Mouse (Mus musculus) embryonic facial prominence, embryonic 14.5 days (tissue): ENCODE results near the gene Pea15a. TPM values are rescaled to one million over a fixed set of nuclear protein-coding genes. Genes with fewer than 3 reads are reported as not detected.

Source experiments
- ATAC-seq: fragments of 200-750 bp; cut with Nextera tagmentation; 2 replicates; pipeline ENCODE4 v1.8.0; 2017; ENCODE audit warnings: low read depth, moderate number of reproducible peaks, moderate TSS enrichment
- DNase-seq: peaks from one replicate; pipeline ENCODE4 v3.0.0-alpha.2; 2015; ENCODE audit warnings: low spot score
- H3K27ac ChIP-seq: fragments of 300-500 bp; sonication (generic); replicated peaks from 2 replicates; pipeline ENCODE4 v1.5.1; 2014; ENCODE audit warnings: low read depth, mild to moderate bottlenecking, low read length, moderate library complexity
- H3K27me3 ChIP-seq: fragments of 300-500 bp; sonication (generic); replicated peaks from 2 replicates; pipeline ENCODE4 v1.6.1; 2014; ENCODE audit warnings: low read length; ENCODE audit not compliant: control insufficient read depth, insufficient read depth
- H3K36me3 ChIP-seq: fragments of 300-500 bp; sonication (generic); 2 replicates; pipeline ENCODE4 v1.6.1; 2014; ENCODE audit warnings: low read length, mixed read lengths; ENCODE audit not compliant: control insufficient read depth, insufficient read depth
- H3K4me1 ChIP-seq: fragments of 300-500 bp; sonication (generic); 2 replicates; pipeline ENCODE4 v1.6.1; 2014; ENCODE audit warnings: antibody characterized with exemption, low read length; ENCODE audit not compliant: control insufficient read depth, insufficient read depth
- H3K4me2 ChIP-seq: fragments of 300-500 bp; sonication (generic); 2 replicates; pipeline ENCODE4 v1.6.1; 2014; ENCODE audit warnings: low read depth, mild to moderate bottlenecking, low read length, moderate library complexity, mixed read lengths
- H3K4me3 ChIP-seq: fragments of 300-500 bp; sonication (generic); 2 replicates; pipeline ENCODE4 v1.5.1; 2014; ENCODE audit warnings: low read depth, mild to moderate bottlenecking, low read length
- H3K9ac ChIP-seq: fragments of 300-500 bp; sonication (generic); 2 replicates; pipeline ENCODE4 v1.6.1; 2014; ENCODE audit warnings: low read depth, mild to moderate bottlenecking, low read length, moderate library complexity, mixed read lengths
- H3K9me3 ChIP-seq: fragments of 300-500 bp; sonication (generic); 2 replicates; pipeline ENCODE4 v1.6.1; 2016; ENCODE audit warnings: low read length; ENCODE audit not compliant: control insufficient read depth
- WGBS: fragments of 180-500 bp; shearing (Covaris S2); extraction: QIAGEN DNeasy Blood & Tissue Kit; methylation state at CpG from one replicate; pipeline ENCODE4 v1.1.7; 2014; 5-methylcytosine and 5-hydroxymethylcytosine counted together
- polyA plus RNA-seq: library from polyadenylated mRNA; unstranded; fragments of >200 nt; fragmentation: Nextera tagmentation; extraction: Ambion mirVana; gene quantifications from 2 replicates; pipeline ENCODE4 v1.2.1, GENCODE M21; 2014

Gene Pea15a
- polyA plus RNA-seq, 1 experiment from 2014 or later, result 149 TPM

GRCm38 (mm10) chr1:172155518-172155917, 51.1 kb downstream of the Pea15a start:
- H3K9me3 ChIP-seq, result no peaks in the 10 kb centered on the region
- H3K36me3 ChIP-seq, result peaks cover 63% of the 10 kb centered on the region
- DNase-seq (no peak), ATAC-seq (no peak)
- H3K4me1 ChIP-seq, result no peaks in the 10 kb centered on the region
- H3K9ac ChIP-seq, result no peak overlapping the region
- WGBS, result 95% methylated on average over 3 of the region's 3 CpGs
- H3K27ac ChIP-seq, result no peak overlapping the region
- no peak overlapping the region for H3K4me2 ChIP-seq
- no peak overlapping the region for H3K4me3 ChIP-seq
- H3K27me3 ChIP-seq, result no peaks in the 10 kb centered on the region

GRCm38 (mm10) chr1:172154536-172154935, 52.1 kb downstream of the Pea15a start:
- Histone ChIP-seq H3K4me3 (no peak overlapping the region), H3K27ac (no peak overlapping the region), H3K4me2 (no peak overlapping the region), H3K36me3 (peaks cover 69% of the 10 kb centered on the region), H3K27me3 (no peaks in the 10 kb centered on the region), H3K9ac (no peak overlapping the region), H3K9me3 (no peaks in the 10 kb centered on the region), H3K4me1 (no peaks in the 10 kb centered on the region)
- WGBS, result 80% methylated on average over 3 of the region's 3 CpGs
- DNase-seq, result no peak
- ATAC-seq, result no peak

GRCm38 (mm10) chr1:172148955-172149815, 57.4 kb downstream of the Pea15a start:
- H3K36me3 ChIP-seq, result peaks cover 37% of the 10 kb centered on the region
- H3K27ac ChIP-seq, result peak overlapping the region; percentile 98
- no peaks in the 10 kb centered on the region for H3K9me3 ChIP-seq
- H3K4me1 ChIP-seq, result 0 out of 2 replicates have a peak, but pooled peaks cover 5% of the 10 kb centered on the region
- peak overlapping the region; percentile 98 for H3K4me3 ChIP-seq
- ATAC-seq, result no peak
- DNase-seq, result no peak
- peak overlapping the region; percentile 100 for H3K9ac ChIP-seq
- WGBS, result 11% methylated on average over 19 of the region's 19 CpGs
- no peaks in the 10 kb centered on the region for H3K27me3 ChIP-seq
- peak overlapping the region; percentile 61 for H3K4me2 ChIP-seq

GRCm38 (mm10) chr1:172148279-172148954, 58.2 kb downstream of the Pea15a start:
- Histone ChIP-seq H3K9me3 (no peaks in the 10 kb centered on the region), H3K27me3 (no peaks in the 10 kb centered on the region), H3K4me2 (peak overlapping the region; percentile 61), H3K4me3 (peak overlapping the region; percentile 98), H3K4me1 (0 out of 2 replicates have a peak, but pooled peaks cover 5% of the 10 kb centered on the region), H3K36me3 (peaks cover 30% of the 10 kb centered on the region), H3K9ac (peak overlapping the region; percentile 100), H3K27ac (peak overlapping the region; percentile 98)
- ATAC-seq (peak; percentile 44), DNase-seq (peak; percentile 74)
- 1% methylated on average over 38 of the region's 40 CpGs for WGBS

GRCm38 (mm10) chr1:172147835-172148278, 58.7 kb downstream of the Pea15a start, which contains the start of gene Dcaf8:
Dcaf8 (plus strand) TSS chr1:172148084.
- H3K36me3 ChIP-seq, result peaks cover 25% of the 10 kb centered on the region
- H3K27ac ChIP-seq, result peak within 1 kb of the TSS; percentile 98
- 0 out of 2 replicates have a peak, but pooled peaks cover 5% of the 10 kb centered on the region for H3K4me1 ChIP-seq
- no peaks in the 10 kb centered on the region for H3K27me3 ChIP-seq
- DNase-seq, result peak; percentile 98
- under 1% methylated on average over 26 of the region's 42 CpGs for WGBS
- H3K4me2 ChIP-seq, result peak within 1 kb of the TSS; percentile 61
- peak within 1 kb of the TSS; percentile 100 for H3K9ac ChIP-seq
- peak; percentile 99 for ATAC-seq
- H3K4me3 ChIP-seq, result peak within 1 kb of the TSS; percentile 98
- H3K9me3 ChIP-seq, result no peaks in the 10 kb centered on the region

Other genes starting within 250 kb of the Pea15a start
- 13.5 and 16.7 TPM in 2 replicates for gene Vangl2, start 178.4 kb downstream of the Pea15a start, polyA plus RNA-seq
- gene Nhlh1, start 149.2 kb downstream of the Pea15a start, polyA plus RNA-seq, result 1.6 and 1.9 TPM in 2 replicates
- 227 and 230 TPM in 2 replicates for gene Copa, start 124.3 kb downstream of the Pea15a start, polyA plus RNA-seq
- 91.3 and 107 TPM in 2 replicates for gene Ncstn, start 124.0 kb downstream of the Pea15a start, polyA plus RNA-seq
- gene Pex19, start 80.0 kb downstream of the Pea15a start, polyA plus RNA-seq, result 130 and 148 TPM in 2 replicates
- 102 and 119 TPM in 2 replicates for gene Dcaf8, start 58.7 kb downstream of the Pea15a start, polyA plus RNA-seq
- 39.4 and 74.3 TPM in 2 replicates for gene Casq1, start 13.1 kb upstream of the Pea15a start, polyA plus RNA-seq
- gene Atp1a4, start 51.6 kb upstream of the Pea15a start, polyA plus RNA-seq, result 0.05 TPM in 1 of 2 replicates, not detected in the other
- gene Igsf8, start 54.8 kb upstream of the Pea15a start, polyA plus RNA-seq, result 57.2 and 60.4 TPM in 2 replicates
- gene Atp1a2, start 91.3 kb upstream of the Pea15a start, polyA plus RNA-seq, result 5.6 and 6.2 TPM in 2 replicates
- gene Kcnj9, start 122.5 kb upstream of the Pea15a start, polyA plus RNA-seq, result 0.06 TPM in 1 of 2 replicates, not detected in the other
- 0.18 and 0.28 TPM in 2 replicates for gene Kcnj10, start 134.4 kb upstream of the Pea15a start, polyA plus RNA-seq
- gene Pigm, start 169.7 kb upstream of the Pea15a start, polyA plus RNA-seq, result 6.9 and 7.2 TPM in 2 replicates